Mouse (Mus musculus): ENCODE data around the gene Ciao2a. TPM values are rescaled to one million over a fixed set of nuclear protein-coding genes. Genes with fewer than 3 reads are reported as not detected.

Gene Ciao2a
- total RNA-seq (2021), result 10 to 100 TPM; 62.4 to 64.9 TPM

DNA sequence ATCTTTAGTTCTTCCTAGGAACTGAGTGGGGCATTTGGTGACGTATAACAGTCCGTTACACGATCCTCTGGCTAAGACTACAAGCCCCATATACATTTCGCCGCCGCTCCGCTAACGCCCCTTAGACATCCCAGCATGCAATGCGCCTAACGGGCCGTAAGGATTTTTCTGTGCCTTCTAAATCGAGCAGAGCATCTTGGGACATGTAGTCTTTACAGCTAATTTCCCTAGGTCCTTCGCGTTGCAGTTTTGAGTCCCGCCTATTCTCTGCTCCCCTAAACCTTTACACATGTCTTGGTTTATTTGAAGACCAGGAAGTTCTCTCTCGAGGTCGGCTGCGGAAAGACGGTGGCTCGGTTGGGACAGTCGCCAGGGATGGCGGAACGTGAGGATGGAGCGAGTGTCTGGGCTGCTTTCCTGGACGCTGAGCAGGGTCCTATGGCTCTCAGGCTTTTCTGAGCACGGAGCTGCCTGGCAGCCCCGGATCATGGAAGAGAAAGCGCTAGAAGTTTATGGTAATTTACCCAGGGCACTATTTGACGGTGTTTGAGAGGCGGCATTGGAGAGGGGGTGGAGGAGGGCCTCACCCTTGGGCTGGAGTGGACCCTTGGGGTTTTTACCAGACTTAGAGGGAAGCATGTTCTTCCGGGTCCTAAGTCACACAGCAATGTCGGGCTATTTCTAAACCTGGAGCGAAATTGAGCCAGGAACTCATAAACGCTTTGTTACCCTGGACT lies at the start of gene Ciao2a, which contains the start of gene Snx1:
TSS of gene Ciao2a (plus strand) at position 156 of the 737 bp plus-strand sequence.
TSS of gene Snx1 (minus strand) at position 132 of the 737 bp plus-strand sequence.
- intact Hi-C loops (cut with DNase I), result no loop called here
- peak; percentile 89 for DNase-seq (ENCODE audit: low spot score)

DNA sequence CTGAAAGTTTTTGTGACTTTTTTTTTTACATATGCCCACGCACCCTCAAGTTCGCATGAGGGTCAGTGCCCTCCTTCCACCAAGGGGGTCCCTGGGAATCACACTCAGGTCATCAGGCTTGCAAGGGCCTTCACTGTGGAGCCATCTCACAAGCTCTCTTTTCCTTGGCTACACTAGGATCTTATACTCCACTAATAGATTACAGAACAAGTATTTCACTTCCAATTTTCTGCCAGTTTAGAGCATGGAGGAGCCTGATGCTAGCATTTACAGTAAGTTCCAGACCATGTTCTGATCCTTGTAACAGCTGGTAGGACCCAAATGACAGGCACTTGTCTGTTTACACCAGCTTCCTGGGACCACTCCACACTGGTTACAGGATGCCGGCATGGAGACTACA lies 48.3 kb upstream of the Ciao2a start:
- DNase-seq (ENCODE audit: low spot score), result no peak
- intact Hi-C loops (cut with DNase I), result no loop called here

DNA sequence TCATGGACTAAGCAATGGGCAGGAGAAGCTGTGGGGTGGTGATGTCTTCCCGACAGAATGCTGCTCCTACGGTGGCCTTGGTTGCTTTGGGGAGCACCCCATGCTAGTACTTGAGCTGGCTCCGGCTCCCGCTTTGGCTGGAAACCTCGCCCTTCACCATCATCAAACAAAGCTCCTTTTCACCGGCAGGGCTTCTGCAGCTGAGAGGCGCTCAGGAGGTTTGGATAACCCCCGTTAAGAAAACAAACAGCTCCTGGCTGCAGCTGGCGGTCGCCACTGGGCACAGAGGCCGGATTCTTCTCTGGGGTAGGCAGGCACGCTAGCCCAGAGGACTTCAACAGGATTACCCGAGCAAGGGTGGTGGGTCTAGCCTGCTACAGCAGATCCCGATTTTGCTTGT lies 47.9 kb upstream of the Ciao2a start:
- intact Hi-C loops (cut with DNase I), result no loop called here
- no peak for DNase-seq (ENCODE audit: low spot score)

DNA sequence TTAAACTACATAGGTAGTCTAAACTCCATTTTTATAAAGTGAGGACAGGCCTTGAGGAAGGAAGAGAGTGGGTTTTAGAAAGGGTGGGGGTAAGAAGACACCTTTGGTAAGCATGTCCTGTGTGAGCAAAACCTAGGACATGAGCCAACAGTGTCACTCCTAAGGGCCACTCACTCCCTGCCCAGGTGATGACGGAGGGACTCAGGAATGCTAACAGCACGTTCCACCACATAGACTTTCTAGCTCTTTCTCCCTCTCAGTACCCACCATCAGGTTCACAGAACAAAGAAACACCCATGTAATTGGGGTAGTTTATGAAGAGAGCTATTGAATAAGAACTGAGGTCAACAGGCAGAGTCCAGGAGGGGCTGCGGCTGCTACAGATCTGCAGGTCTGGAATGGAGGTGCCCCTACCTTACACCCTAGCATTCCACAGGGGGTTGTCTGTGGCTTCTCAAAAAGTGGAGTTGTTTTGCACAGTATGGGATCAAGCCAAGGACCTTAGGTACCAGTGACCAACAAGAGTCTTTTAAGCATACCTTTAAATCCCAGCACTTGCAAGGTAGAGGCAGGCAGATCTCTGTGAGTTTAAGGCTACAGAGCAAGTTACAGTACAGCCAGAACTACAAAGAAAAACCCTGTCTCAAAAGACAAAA lies 45.5 kb upstream of the Ciao2a start:
- no peak for DNase-seq (ENCODE audit: low spot score)
- intact Hi-C loops (cut with DNase I), result loop anchor here (10.0 kb wide), 1 partner anchor 476 kb away; no protein-coding TSS in a partner anchor

DNA sequence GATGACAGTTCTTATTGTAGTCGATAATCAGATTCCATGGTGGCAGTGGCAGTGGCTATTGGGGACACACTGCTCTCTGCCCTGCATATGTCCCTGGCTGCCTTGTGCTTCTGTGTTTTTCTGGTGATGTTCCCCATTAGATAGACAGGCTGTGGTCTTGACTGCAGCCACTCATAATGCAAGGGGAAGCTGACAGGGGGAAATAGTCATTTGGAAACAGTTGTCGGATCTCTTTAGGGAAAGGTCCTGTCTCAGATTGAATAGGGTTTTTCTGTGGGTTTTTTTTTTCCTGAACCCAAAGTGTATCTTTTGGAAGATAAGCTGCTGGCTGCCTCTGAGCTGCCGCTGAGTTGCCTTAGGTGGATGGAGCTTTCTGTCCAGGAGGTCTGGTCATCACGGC lies 44.4 kb upstream of the Ciao2a start:
- intact Hi-C loops (cut with DNase I), result loop anchor here (10.0 kb wide), 1 partner anchor 477 kb away; no protein-coding TSS in a partner anchor
- DNase-seq (ENCODE audit: low spot score), result no peak

DNA sequence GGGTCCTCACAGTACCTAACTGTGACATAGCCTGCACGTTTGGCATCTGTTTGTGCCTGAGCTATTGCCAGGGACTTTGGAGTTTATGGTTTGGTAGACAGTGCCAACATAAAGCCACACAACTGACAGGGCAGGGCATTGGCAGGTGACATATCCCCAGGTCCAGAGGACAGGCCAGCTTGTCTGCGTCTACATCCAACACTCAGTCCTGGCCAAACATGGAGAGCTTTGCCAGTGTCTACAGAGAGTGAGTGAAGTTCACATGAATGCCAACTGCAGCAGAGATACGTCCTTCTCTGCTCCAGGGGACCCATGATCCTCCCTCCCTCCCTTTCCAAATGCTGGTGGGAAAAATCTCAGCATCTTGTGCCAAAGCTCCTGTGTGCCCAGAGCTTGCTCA lies 42.2 kb upstream of the Ciao2a start:
- intact Hi-C loops (cut with DNase I), result loop anchor here (10.0 kb wide), 1 partner anchor 479 kb away; no protein-coding TSS in a partner anchor
- no peak for DNase-seq (ENCODE audit: low spot score)

DNA sequence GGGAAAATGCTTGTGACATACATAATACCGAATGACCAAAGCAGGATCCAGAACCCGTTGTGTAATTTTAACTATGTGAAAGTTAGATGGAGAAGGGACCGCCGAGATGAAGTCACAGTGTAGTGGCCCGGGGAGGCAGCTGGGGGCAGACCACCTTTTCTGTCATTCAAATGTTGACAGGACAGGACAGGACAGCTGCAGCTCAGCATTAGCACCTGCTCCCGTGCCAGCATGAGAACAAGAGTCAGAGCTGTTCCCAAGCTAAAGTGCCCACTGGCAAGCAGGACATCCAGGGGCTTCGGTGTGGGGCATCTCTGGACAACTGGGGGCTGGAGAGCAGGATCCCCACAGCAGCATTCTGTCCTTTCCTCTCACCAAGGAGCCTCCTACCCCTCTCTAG lies 39.3 kb upstream of the Ciao2a start:
- intact Hi-C loops (cut with DNase I), result loop anchor here (5.0 to 10.0 kb wide), 3 partner anchors 35 to 482 kb away; no protein-coding TSS in a partner anchor
- DNase-seq (ENCODE audit: low spot score), result no peak

DNA sequence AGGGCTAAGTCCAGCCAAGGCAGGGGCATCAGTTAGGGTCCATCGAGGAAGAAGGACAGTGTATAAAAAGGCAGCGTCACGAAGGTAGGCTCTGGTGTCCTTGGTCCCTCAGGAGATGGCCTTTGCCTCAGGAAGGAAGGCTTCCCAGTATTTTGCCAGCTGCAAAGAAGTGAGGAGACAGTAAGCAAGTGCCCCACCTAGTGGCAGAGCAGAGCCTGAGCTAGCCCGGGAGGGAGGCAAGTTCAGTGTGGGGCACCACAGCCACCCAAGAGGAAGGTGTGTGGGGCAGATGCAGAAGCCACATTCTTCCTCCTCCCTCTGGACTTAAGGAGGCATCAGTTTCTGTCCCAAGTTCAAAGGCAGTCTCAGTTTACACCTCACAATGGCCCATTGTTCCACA lies 38.0 kb upstream of the Ciao2a start:
- no peak for DNase-seq (ENCODE audit: low spot score)
- intact Hi-C loops (cut with DNase I), result loop anchor here (5.0 to 10.0 kb wide), 3 partner anchors 36 to 484 kb away; no protein-coding TSS in a partner anchor

DNA sequence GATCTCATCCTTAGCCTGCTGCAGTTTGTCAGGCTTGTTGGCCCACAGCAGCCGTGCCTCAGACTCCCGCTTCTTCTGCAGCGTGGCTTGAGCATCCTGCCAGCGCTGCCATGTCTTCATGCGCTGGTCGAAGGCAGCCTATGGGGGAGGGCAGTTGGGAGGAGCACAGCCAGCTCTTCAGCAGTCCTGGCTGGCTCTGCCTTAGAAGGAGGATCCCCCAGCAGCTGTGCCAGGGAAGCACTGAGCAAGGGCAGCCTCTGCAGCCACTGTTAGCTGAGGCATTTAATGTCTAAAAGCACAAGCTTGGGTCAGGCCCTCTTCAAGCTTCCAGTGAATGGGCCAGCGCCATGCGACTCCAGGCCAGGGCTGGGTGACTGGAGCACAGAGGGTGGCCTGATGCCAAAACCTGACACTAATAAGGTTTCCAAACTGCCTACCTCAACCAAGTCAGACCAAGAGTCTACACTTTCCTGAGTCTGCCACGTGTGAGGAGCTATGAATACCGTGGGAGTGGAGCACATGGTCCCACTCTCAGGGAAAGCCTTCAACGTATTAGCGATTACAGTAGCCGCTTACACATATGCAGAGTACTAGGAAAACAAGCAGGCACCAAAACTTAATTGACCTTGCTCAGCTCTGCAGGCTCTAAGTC lies 35.7 kb upstream of the Ciao2a start:
- intact Hi-C loops (cut with DNase I), result no loop called here
- no peak for DNase-seq (ENCODE audit: low spot score)

DNA sequence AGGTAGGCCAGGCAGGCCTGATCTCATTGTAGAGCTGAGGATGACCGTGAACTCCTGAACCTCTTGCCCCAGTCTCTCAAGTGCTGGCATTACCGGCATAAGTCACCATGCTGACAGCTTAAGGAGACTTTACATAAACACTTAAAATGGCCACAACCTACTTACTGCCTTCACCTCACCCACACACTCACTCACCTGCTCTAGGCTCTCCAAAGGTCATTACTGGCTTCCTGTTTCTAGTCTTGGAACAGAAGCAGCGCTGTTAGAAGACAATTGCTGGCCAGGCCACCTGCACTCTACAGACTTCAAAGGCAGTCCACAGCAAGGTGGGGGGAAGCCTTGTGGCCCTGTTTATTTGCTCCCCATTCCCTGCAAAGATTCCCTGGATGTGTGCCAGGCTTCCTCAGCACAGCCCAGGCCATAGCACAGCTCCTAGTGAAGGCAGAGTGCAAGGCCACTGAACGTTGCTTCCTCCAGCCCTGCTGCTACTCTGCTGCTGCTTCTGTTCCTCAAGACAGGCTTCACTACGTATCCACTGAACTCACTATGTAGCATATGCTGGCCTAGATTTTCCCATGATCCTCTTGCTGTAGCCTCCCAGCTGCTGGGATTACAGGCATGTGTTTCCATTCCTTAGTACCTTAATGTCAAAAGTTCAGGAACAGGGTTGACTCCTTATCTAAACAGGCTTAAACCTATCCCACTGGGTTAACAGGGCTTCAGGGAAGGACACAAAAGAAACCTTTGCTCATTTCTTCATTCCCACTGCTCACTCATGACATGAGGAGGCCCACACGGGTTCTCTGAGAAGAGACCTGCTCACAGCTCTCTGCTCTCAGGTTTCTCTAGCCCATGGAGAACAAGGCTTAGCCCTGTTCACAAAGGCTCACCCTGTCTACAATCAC lies 34.8 kb upstream of the Ciao2a start:
- intact Hi-C loops (cut with DNase I), result no loop called here
- no peak for DNase-seq (ENCODE audit: low spot score)

DNA sequence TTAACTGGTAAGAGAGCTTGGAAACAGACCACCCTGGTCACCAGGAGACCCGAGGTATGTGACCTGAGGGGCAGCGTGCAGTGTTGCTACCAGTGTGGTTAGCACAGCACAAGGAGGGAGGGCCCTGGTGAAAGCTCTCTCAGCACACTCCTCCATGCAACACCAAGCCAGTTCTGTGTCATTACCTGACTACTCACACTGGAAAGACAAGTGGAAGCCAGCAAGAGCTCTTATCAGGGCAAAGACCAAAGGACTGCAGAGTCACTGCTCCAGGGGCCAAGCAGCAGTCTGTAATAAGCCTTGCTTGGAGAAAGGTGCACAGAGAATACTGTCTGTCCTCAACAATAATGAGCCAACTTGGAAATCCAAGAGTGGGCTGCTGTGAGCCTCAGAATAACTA lies 33.7 kb upstream of the Ciao2a start:
- DNase-seq (ENCODE audit: low spot score), result no peak
- intact Hi-C loops (cut with DNase I), result no loop called here

DNA sequence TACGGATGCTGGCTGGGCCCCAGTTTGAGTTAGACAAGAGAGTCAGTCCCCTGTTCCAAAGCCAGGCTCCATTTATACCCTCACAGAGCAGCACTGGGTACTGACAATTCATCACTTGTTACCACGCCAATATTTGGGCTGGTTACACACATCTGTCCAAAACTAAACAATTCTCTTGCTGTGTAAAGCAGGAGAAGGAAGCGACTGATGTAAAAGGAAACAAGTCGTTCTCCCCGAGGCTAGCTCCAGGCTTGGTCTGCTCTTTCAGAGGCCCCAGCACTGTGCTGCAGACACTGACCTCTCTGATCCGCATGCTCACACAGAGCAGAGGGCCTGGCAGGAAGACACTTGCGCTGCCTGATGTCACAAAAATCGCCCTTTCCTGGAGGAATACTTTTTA lies 24.8 kb upstream of the Ciao2a start:
- intact Hi-C loops (cut with DNase I), result no loop called here
- no peak for DNase-seq (ENCODE audit: low spot score)

DNA sequence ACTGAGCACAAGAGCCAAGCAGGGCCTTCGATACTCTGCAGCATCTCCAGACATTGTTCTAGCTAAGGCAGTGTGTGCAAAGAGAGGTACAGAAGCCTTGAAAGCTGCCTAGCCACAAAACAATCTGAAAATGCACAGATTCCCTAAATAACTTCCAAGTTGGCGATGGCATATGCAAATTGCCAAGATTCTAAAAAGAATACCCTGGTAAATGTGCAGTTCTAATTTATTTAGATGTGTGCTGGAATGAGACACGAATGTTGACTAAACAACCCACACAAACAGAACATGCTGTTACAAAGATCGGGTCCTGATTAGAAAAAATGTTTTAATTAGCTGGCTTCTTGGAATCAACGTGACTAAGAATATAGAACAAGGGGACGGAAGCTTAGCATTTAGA lies 23.7 kb upstream of the Ciao2a start:
- intact Hi-C loops (cut with DNase I), result no loop called here

DNA sequence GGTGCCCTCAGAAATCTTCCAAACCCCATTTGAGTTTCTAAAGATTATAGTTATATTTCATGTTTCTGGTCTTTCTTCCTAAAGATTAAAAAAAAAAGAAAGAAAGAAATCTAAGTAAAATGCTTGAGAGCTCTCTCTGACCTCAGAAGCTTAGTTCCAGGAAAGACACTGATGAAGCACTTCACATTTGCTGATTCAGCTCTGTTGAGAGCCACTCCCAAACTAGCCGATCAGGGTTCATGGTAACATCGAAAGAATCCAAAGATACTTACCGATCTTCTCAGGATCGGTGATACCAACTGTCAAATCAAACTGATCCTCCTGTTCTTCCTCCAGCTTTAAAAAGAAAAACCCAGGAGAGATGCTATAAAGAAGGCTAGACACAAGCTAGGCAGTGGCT lies 21.8 kb upstream of the Ciao2a start:
- intact Hi-C loops (cut with DNase I), result no loop called here
- no peak for DNase-seq (ENCODE audit: low spot score)

More for the DNA sequence above, 23.7 kb upstream of the Ciao2a start:
- no peak for DNase-seq (ENCODE audit: low spot score)

DNA sequence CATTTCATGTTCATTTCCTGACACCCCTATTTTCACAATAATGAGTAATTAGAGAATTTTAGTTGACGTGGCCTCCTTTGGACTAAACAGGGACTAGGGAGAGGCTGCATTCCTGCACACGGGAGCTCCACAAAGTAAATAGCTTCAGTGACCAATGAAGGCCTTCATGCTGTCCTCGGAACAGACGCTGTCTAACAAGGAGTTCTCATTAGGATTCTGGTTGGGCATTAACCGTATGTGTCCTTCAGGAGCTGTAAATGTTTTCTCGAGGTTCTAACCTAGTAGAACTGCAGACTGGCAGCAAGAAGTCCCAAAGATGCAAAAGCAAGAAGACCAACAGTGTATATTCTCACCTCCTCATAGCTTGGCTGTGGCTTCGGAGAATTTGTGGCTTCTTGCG lies 21.2 kb upstream of the Ciao2a start:
- DNase-seq (ENCODE audit: low spot score), result no peak
- intact Hi-C loops (cut with DNase I), result no loop called here

DNA sequence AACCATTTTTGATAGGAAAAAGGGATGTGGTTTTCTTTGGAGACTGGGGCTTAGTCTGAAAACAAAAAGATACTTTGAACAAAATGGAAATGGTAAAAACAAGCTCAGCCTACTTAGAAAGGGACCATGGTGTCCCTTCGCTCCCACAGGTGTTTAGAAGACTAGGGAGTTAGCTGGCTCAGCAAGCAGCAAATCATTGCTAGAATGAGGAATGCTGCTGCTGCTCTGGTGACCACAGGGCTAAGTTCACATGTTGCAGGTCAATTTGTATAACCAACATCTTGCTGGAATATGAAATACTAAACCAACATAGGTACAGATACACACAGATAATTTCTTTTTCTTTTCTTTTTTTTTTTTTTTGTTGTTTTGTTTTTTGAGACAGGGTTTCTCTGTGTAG lies 16.8 kb upstream of the Ciao2a start:
- no peak for DNase-seq (ENCODE audit: low spot score)
- intact Hi-C loops (cut with DNase I), result no loop called here

DNA sequence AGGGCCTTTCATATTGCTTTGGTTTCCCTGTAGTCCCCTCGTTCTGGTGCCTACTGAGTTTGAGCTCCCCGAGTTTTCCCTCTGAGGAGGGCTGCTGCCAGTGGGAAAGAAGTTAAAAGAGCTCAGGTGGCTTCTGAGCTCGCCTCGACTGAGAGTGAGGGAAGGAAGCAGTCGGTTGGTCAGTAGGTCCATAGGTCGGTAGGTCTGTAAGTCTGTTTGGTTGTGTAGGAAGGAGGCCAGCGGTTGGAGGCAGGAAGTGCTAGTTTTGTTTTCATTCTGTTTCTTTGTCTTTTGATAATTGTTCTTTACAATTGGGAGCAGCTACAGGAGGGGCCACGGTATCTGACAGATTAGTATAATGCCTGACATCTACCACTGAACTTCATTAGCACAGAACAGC lies 16.3 kb upstream of the Ciao2a start:
- intact Hi-C loops (cut with DNase I), result no loop called here

DNA sequence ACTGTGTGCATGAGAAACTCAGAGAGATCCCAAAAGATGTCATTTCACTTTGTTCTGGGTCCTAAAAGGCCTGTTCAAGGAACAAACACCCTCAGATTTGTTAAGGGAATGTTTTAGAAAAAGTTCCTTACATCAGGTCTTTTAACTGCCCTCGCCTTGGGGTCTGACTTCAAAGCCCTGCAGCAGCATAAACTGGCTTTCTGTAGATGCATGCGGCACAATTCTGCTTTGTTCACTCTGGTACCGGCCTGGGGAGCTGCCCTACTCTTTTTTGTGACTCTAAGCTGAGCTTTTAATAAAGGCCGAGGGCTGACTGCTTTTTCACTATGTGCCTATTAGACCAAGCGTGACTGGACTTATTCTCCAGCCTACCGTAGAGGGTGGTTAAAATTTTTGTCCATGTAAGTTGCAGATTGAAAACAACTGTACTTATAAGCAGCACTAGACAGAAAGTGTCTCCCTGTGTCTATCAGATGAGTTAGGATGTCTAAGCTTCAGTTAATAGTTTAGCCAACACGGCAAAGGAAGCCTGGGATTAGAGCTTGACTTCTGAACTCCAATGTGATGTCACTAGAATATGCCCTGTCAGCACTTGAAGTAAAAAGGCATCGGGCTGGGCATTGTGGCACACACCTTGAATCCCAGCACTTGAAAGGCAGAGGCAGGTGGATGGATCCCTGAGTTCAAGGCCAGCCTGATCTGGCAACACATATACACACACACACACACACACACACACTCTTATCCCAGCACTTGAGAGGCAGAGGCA lies 15.6 kb upstream of the Ciao2a start:
- DNase-seq (ENCODE audit: low spot score), result no peak
- intact Hi-C loops (cut with DNase I), result no loop called here

More for the DNA sequence above, 16.3 kb upstream of the Ciao2a start:
- no peak for DNase-seq (ENCODE audit: low spot score)

DNA sequence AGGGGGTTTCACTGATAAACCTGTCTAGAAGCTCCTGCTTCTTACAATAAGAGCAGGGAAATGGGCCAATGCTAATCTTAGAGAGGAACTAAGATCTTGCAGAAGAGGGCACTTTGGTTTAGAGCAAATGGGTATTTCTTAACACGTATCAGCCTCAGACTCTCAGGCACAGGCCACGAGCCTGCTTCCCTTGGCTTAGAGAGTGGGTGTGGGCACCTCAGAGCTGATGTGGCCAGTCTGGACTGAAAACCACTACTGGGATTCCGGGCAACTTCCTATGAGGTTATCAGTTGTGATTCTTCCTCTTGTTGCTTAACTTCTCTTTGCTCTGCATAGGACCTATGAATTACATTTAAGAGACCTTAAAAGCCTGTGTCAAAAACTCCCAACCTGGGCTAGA lies 12.1 kb upstream of the Ciao2a start:
- no peak for DNase-seq (ENCODE audit: low spot score)
- intact Hi-C loops (cut with DNase I), result no loop called here
